Mouse (Mus musculus): Measurements from ENCODE around the gene Atp6v1e1. TPM values are rescaled to one million over a fixed set of nuclear protein-coding genes. Genes with fewer than 3 reads are reported as not detected.

Gene Atp6v1e1
- polyA plus RNA-seq, 1 experiment from 2014 or later = 121 TPM

GRCm38 (mm10) chr6:120761151-120761550 is 61.4 kb downstream of the Atp6v1e1 start:
- ATAC-seq (ENCODE audit: insufficient number of reproducible peaks, insufficient read depth, low FRiP score, low TSS enrichment) = no peak
- H3K4me3 ChIP-seq = no peak overlapping the region
- no peak overlapping the region for H3K9ac ChIP-seq
- peaks cover 34% of the 10 kb centered on the region for H3K36me3 ChIP-seq
- 78% methylated on average over 2 of the region's 2 CpGs for WGBS
- H3K27me3 ChIP-seq = no peaks in the 10 kb centered on the region
- H3K4me1 ChIP-seq = no peaks in the 10 kb centered on the region
- H3K9me3 ChIP-seq = no peaks in the 10 kb centered on the region
- H3K4me2 ChIP-seq (replicated peaks) = no peak overlapping the region
- H3K27ac ChIP-seq = no peak overlapping the region

- Histone ChIP-seq H3K4me2 (replicated peaks) (no peak overlapping the region), H3K36me3 (no peaks in the 10 kb centered on the region), H3K4me3 (no peak overlapping the region), H3K9ac (no peak overlapping the region), H3K4me1 (no peaks in the 10 kb centered on the region), H3K27ac (no peak overlapping the region), H3K27me3 (no peaks in the 10 kb centered on the region), H3K9me3 (no peaks in the 10 kb centered on the region)
- ATAC-seq (ENCODE audit: insufficient number of reproducible peaks, insufficient read depth, low FRiP score, low TSS enrichment) = no peak
- WGBS = 89% methylated on average over 2 of the region's 2 CpGs
Observed at GRCm38 (mm10) chr6:120746416-120746815, 76.2 kb downstream of the Atp6v1e1 start.

Small RNAs within 50 kb of the gene (microRNA-seq; reads per million reads assigned to microRNA genes)
- not detected for gene Gm25193

Other genes starting within 250 kb of the Atp6v1e1 start
- 4.8 and 6.4 TPM in 2 replicates for gene Cecr2, start 156.4 kb downstream of the Atp6v1e1 start, polyA plus RNA-seq (2016; fragmentation: Nextera tagmentation; extraction: Ambion mirVana)
- gene Slc25a18, start 49.2 kb downstream of the Atp6v1e1 start, polyA plus RNA-seq (2016; fragmentation: Nextera tagmentation; extraction: Ambion mirVana) = 0.24 and 0.34 TPM in 2 replicates
- 37.1 TPM in 2 replicates for gene Bcl2l13, start 13.4 kb upstream of the Atp6v1e1 start, polyA plus RNA-seq (2016; fragmentation: Nextera tagmentation; extraction: Ambion mirVana)
- 17.7 and 19.1 TPM in 2 replicates for gene Bid, start 94.1 kb upstream of the Atp6v1e1 start, polyA plus RNA-seq (2016; fragmentation: Nextera tagmentation; extraction: Ambion mirVana)

All from embryonic facial prominence, embryonic 12.5 days (tissue).